Mouse (Mus musculus): ENCODE data around the gene Atrn.

- TF ChIP-seq CTCF (IDR thresholded peaks at IDR 0.05; ENCODE audit: low read depth), result no peak
- no peak for TF ChIP-seq EP300 (IDR thresholded peaks at IDR 0.05; ENCODE audit: low read depth)
These were observed 8.6 kb downstream of the Atrn start for GRCm38 (mm10) chr2:130914873-130915272.

Measured in liver, embryonic 14.5 days (tissue).